23 mouse cellular contexts compared by ENCODE assay signal in genomic region chr2:145936975-145937374, GRCm38 (mm10). TPM values are rescaled to one million over a fixed set of nuclear protein-coding genes. Genes with fewer than 3 reads are reported as not detected.
A peak's percentile ranks its signal among the peaks of the same experiment; 100 is the strongest.
DNase-seq lines count a peak whose midpoint lies in the region; ATAC-seq and TF ChIP-seq lines count a peak whose summit lies in the region.
"Had no signal": no experiment of that assay in that cellular context is flagged by ENCODE, and none has a peak within 500 bp of the region (broad histone marks: within the 10 kb centered on the region; RNA-seq: fewer than 3 reads in every experiment).

No protein-coding gene starts in this region.

- DNase-seq in ovary, postnatal 36 days (ENCODE audit: low spot score) = peak; percentile 42
- no peak for DNase-seq in ovary, postnatal 14 days (ENCODE audit: low spot score)
- peak; percentile 67 to 77 for DNase-seq in heart, adult 9 months (ENCODE audit: low spot score in 2 of 2)
- peak; percentile 67 for DNase-seq in heart, postnatal 0 days (ENCODE audit: low spot score)
- no peak for DNase-seq in left cerebral cortex, postnatal 36 days (ENCODE audit: low spot score in 2 of 2)
- DNase-seq: B cell, adult 2 months; cerebellum, adult 2 months; kidney, adult 8-10 months; kidney, postnatal 36 days; layer of hippocampus, adult 9-11 months; retina, postnatal 1 day; thymus, adult 18-20 months had no signal

- H3K9ac ChIP-seq in heart, postnatal 0 days (replicated peaks; ENCODE audit: low read depth, low read length) = no peak overlapping the region
- H3K9ac ChIP-seq in midbrain, embryonic 13.5 days (replicated peaks) = no peak overlapping the region
- H3K9ac ChIP-seq: embryonic facial prominence, embryonic 12.5 days; limb, embryonic 13.5 days; liver, embryonic 14.5 days; neural tube, embryonic 13.5 days had no signal

- peaks cover 8% of the 10 kb centered on the region for H3K4me1 ChIP-seq in heart, postnatal 0 days (ENCODE audit: control insufficient read depth, insufficient read depth)
- H3K4me1 ChIP-seq in midbrain, embryonic 13.5 days (replicated peaks) = peaks cover 10% of the 10 kb centered on the region

- H3K4me3 ChIP-seq in heart, postnatal 0 days (ENCODE audit: low read depth, low read length) = no peak overlapping the region
- no peak overlapping the region for H3K4me3 ChIP-seq in midbrain, embryonic 13.5 days (replicated peaks)
- H3K4me3 ChIP-seq: embryonic facial prominence, embryonic 12.5 days; limb, embryonic 13.5 days; neural tube, embryonic 13.5 days had no signal

- peaks cover 7% of the 10 kb centered on the region for H3K36me3 ChIP-seq in heart, postnatal 0 days (replicated peaks; ENCODE audit: control insufficient read depth, insufficient read depth, low read length)
- peaks cover 8% of the 10 kb centered on the region for H3K36me3 ChIP-seq in midbrain, embryonic 13.5 days
- H3K36me3 ChIP-seq: embryonic facial prominence, embryonic 12.5 days had no signal

- intact Hi-C loops in left cerebral cortex, postnatal 36 days (cut with DNase I) = no loop called here

- no peak for TF ChIP-seq EP300 in heart, postnatal 0 days (IDR thresholded peaks at IDR 0.05; ENCODE audit: low read depth)

- H3K9me3 ChIP-seq in heart, postnatal 0 days (replicated peaks; ENCODE audit: control insufficient read depth, low read length) = no peaks in the 10 kb centered on the region
- H3K9me3 ChIP-seq in midbrain, embryonic 13.5 days = no peaks in the 10 kb centered on the region
- H3K9me3 ChIP-seq: embryonic facial prominence, embryonic 12.5 days; limb, embryonic 13.5 days; neural tube, embryonic 13.5 days had no signal

- ATAC-seq in heart, postnatal 0 days (ENCODE audit: insufficient read depth, low read depth) = peak; percentile 65
- no peak for ATAC-seq in midbrain, embryonic 13.5 days
- no peak for ATAC-seq in megakaryocyte progenitor cell, adult 5-6 weeks (replicated peaks; ENCODE audit: poor library complexity)
- ATAC-seq: Patski had no signal

- TF ChIP-seq CTCF in heart, postnatal 0 days (IDR thresholded peaks at IDR 0.05; ENCODE audit: low read depth) = no peak

- 35% methylated on average over 8 of the region's 8 CpGs for WGBS in heart, postnatal 0 days
- 87% methylated on average over 8 of the region's 8 CpGs for WGBS in midbrain, embryonic 13.5 days

- no peaks in the 10 kb centered on the region for H3K27me3 ChIP-seq in heart, postnatal 0 days (ENCODE audit: control insufficient read depth, insufficient read depth, low read length)
- no peaks in the 10 kb centered on the region for H3K27me3 ChIP-seq in midbrain, embryonic 13.5 days
- H3K27me3 ChIP-seq: embryonic facial prominence, embryonic 12.5 days; limb, embryonic 13.5 days; neural tube, embryonic 13.5 days had no signal

- peak overlapping the region; percentile 21; the same call in 1 of the 2 replicates for H3K4me2 ChIP-seq in heart, postnatal 0 days (ENCODE audit: low read depth, low read length)
- H3K4me2 ChIP-seq in midbrain, embryonic 13.5 days (replicated peaks) = no peak overlapping the region
- H3K4me2 ChIP-seq: embryonic facial prominence, embryonic 12.5 days; limb, embryonic 13.5 days; neural tube, embryonic 13.5 days had no signal

- H3K27ac ChIP-seq in heart, postnatal 0 days (ENCODE audit: low read depth) = peak overlapping the region; percentile 58; the same call in 1 of the 2 replicates
- no peak overlapping the region for H3K27ac ChIP-seq in midbrain, embryonic 13.5 days
- H3K27ac ChIP-seq: embryonic facial prominence, embryonic 12.5 days; limb, embryonic 13.5 days; liver, embryonic 14.5 days; neural tube, embryonic 13.5 days had no signal

RNA-seq across cellular contexts. Expression of gene Crnkl1, which starts 2.2 kb away (rescaled TPM):
- total RNA-seq in heart, postnatal 0 days (2014; rRNA removed; ENCODE audit: low replicate concordance) = 9.4 and 14.1 TPM in 2 replicates
- 14.0 and 15.5 TPM in 2 replicates for polyA plus RNA-seq in heart, postnatal 0 days (2015; fragmentation: Nextera tagmentation; extraction: Ambion mirVana)
- 33.5 and 35.6 TPM in 2 replicates for polyA plus RNA-seq in midbrain, embryonic 13.5 days (2015; fragmentation: Nextera tagmentation; extraction: Ambion mirVana)
- total RNA-seq in megakaryocyte progenitor cell, adult 5-6 weeks (2015) = 29.3 and 31.5 TPM in 2 replicates
- total RNA-seq in megakaryocyte progenitor cell, adult 5-6 weeks (2017) = 60.6 and 67.4 TPM in 2 replicates
- total RNA-seq in left cerebral cortex, postnatal 36 days (2021) = 10 to 100 TPM; 19.1 to 23.3 TPM

RNA-seq across cellular contexts. Expression of gene Cfap61, which starts 2.4 kb away (rescaled TPM):
- 0.46 TPM in 1 of 2 replicates, not detected in the other for total RNA-seq in heart, postnatal 0 days (2014; rRNA removed; ENCODE audit: low replicate concordance)
- polyA plus RNA-seq in heart, postnatal 0 days (2015; fragmentation: Nextera tagmentation; extraction: Ambion mirVana) = 0.37 and 0.68 TPM in 2 replicates
- 1.7 and 1.8 TPM in 2 replicates for polyA plus RNA-seq in midbrain, embryonic 13.5 days (2015; fragmentation: Nextera tagmentation; extraction: Ambion mirVana)
- total RNA-seq in megakaryocyte progenitor cell, adult 5-6 weeks (2015) = 0.10 TPM in 1 of 2 replicates, not detected in the other
- total RNA-seq in megakaryocyte progenitor cell, adult 5-6 weeks (2017) = 0.04 TPM in 1 of 2 replicates, not detected in the other
- 1 to 10 TPM; 3.4 to 4.7 TPM for total RNA-seq in left cerebral cortex, postnatal 36 days (2021)
- total RNA-seq: gastrocnemius, adult 8-10 months; hematopoietic stem cell, adult 5-6 weeks; megakaryocyte-erythroid progenitor cell, adult 5-6 weeks; monocyte, adult 5-6 weeks had no signal
- polyA plus RNA-seq: liver, embryonic 14.5 days had no signal

RNA-seq across cellular contexts. Expression of gene Naa20, which starts 35.1 kb away (rescaled TPM):
- 155 and 298 TPM in 2 replicates for total RNA-seq in heart, postnatal 0 days (2014; rRNA removed; ENCODE audit: low replicate concordance)
- 243 TPM in 2 replicates for polyA plus RNA-seq in heart, postnatal 0 days (2015; fragmentation: Nextera tagmentation; extraction: Ambion mirVana)
- polyA plus RNA-seq in midbrain, embryonic 13.5 days (2015; fragmentation: Nextera tagmentation; extraction: Ambion mirVana) = 119 and 126 TPM in 2 replicates
- total RNA-seq in megakaryocyte progenitor cell, adult 5-6 weeks (2015) = 88.0 and 96.1 TPM in 2 replicates
- total RNA-seq in megakaryocyte progenitor cell, adult 5-6 weeks (2017) = 65.8 and 67.3 TPM in 2 replicates
- 10 to 100 TPM; 67.9 to 71.5 TPM for total RNA-seq in left cerebral cortex, postnatal 36 days (2021)

Comparison
In these comparisons a context has a peak if more than half of its experiments do, and no peak if none do; other contexts are left out.
1. DNase-seq: peak in ovary, postnatal 36 days (single experiment), heart, adult 9 months (2 of 2) and heart, postnatal 0 days (single experiment); none in ovary, postnatal 14 days (single experiment) and left cerebral cortex, postnatal 36 days (0 of 2).